Mouse (Mus musculus) lung, postnatal 25 days (tissue): Measurements from ENCODE around the gene Pamr1.

ENCODE experiments used
- DNase-seq: peaks from one replicate; pipeline ENCODE4 v3.0.0; 2022; ENCODE audit warnings: low spot score

Pamr1 gene

DNA sequence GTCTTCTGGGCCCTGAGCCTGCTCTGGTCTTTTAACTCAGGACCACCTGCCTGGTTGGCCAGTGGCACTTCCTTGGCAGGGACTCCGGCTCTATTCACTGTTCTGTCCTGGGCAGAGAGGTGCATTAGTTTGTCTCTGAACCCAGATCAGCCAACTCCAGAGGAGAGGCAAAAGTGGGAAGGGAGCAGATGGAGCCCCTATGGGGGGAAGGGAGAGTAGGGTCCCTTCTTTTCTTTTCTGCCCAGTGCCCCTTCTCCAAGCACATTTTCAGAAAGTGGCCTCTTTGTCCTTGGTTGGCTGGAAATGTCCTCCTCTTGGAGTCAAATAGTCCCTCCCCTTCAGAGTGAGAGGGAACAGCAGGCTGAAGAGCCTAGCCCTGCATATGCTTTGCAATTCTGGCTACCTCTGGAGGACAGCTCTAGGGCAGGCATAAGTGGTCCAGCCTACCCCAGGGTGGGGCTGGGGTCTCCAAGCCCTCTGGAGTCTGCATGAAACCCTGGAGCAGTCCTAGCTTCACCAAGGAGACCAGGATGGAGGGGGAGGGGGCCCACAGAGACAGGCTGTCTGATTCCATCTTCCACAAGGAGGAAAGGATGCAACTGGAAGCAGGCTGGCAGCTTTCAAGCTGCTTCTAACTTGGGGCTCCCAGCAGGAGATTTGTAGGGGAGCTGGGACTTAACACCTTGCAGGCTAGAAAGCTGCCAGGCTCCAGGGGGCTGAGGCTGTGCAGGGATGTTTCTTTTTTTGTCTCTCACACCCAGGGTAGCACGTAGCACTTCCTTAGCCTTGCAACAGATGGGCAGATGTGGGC, 49.3 kb downstream of the Pamr1 start:
- no peak for DNase-seq

DNA sequence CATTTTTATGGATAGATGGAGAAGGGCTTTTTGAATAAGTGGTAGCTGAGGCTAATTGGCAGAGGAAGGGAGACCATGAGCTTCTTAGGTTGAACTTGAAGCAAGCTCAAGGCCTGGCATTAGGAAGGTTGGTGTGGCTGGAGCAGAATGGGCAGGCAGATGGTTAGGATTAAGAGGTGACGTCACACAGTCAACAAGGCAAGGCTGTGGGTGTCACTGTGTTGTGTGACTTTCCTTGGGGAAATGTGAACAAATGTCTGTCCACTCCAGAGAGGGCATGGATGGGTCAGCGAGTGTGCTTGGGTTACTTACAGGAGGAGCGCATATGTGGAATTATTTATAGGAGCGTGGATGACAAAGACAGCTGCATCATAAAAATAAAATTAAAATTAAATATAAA, 50.7 kb downstream of the Pamr1 start:
- DNase-seq: no peak

- no peak for DNase-seq
Measured at GRCm38 (mm10) chr2:102610485-102610884, 60.7 kb downstream of the Pamr1 start.

DNA sequence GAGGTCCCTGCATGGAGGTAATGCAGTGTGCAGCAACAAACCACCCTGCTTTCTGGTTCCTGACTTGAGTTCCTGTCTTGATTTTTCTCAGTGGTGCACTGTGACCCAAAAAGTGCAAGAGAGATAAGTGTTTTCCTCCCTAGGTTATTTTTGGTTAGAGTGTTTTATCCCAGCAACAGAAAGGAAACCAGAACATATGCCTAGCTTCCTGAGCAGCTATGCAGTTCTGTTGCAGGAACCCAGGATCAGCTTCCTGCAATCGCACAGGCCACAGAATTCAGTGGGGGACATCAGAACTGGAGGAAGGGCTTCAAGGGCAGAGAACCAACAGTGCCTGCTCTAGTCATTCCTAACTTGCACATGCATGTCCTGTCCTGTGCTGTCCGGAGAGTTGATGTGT, 66.8 kb downstream of the Pamr1 start:
- DNase-seq: no peak

DNA sequence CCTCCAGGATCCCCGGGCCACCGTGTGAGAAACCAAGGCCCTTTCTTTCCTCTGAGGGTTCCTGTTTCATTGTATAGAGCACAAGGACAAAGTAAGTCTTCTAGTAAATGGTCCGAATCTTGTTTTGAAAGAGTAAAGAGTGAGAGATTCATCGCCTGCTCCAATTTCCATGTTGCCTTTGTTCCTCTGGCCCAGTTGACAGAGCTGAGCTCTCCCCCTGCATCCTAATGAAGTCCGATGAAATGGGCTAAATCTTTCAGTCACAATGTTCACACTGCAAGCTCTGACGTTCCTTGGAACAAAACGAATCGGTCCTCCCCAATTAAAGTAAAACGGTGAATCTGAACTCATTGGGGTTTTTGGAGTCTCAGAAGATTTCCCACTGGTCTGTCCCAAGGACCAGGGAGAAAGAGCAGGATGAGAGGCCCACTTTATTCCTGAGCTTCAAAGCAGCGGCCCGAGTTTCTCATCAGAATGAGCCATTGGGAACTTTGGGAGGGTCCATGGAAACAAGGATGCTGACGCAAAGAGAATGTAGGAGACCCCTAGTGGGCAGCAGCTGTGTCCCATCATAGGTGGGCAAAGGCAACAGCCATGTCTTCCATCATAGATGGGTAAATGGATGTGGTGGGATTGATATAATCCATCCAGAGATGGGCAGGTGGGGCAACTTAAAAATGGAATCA, 71.1 kb downstream of the Pamr1 start:
- no peak for DNase-seq

GRCm38 (mm10) chr2:102622176-102622575, 72.4 kb downstream of the Pamr1 start:
- DNase-seq: no peak

- DNase-seq: no peak
Measured at GRCm38 (mm10) chr2:102622943-102623342, 73.1 kb downstream of the Pamr1 start.

DNA sequence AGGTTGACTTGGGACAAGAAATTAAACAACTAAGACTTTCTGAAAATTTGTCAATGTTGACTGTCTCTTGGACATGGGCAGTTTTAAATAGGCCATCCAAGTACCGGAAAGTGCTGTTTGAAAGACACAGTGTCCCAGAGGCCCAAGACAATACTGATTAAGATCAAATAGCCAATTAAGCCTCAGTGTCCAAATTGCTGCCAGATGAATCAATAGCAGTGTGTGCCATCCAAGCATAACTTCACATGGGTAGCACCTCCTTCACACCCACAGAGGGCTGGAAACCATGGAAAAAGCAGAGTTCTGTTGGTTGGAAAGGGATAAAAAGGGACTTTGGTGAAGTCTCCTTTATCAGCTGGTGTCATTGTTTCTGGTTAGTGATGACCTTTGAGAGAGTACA, 74.7 kb downstream of the Pamr1 start:
- no peak for DNase-seq

- no peak for DNase-seq
Measured at GRCm38 (mm10) chr2:102632361-102632760, 82.5 kb downstream of the Pamr1 start.

- no peak for DNase-seq
Measured at GRCm38 (mm10) chr2:102634010-102634409, 84.2 kb downstream of the Pamr1 start.

DNA sequence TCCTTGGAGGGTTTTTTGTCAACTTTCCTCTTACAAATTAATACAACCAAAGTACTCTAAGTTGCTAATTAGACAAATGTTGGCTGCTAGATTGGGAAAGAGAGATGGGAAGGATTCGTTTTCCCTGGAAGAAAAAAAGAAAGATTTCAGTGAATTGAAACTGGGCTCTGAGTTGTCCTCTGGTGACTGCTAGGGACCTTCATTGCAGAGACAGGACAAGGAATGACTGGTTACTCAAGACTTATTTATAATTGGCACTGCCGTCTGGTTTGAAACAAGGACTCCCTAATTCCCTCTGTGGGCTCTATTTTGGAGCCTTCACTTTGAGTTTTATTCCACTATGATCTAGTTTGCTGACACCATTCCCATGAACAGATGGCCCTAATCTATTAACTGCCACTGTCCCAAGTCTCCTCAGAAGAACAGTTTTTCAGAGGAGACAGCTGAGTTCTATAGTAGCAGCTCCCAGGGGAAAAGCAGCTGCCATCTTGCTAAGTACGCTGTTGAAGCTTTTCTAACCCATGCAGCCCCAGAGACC, 85.8 kb downstream of the Pamr1 start:
- DNase-seq: no peak

DNA sequence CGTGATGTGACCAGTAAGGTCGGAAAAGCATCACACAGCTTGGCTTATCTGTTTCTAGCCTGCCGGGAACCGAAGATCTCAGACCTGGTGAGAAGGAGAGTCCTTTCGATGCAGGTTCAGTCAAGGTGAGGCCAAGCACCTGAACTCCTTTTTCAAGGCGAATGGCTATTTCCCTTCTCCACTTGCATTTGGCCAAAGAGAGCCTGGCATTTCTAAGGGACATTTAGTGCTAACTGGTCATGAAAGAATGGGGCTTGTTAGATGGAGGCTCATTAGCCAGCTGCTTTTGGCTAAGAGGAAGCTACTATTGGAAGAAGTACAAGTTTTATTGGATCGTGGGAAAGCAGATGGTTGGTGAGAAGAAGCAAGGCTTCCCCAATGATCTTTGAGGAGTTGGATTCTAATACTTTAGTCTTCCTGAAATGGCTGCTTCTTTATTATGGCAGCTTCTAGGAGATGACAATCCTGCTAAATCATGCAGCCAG, 86.3 kb downstream of the Pamr1 start:
- no peak for DNase-seq

GRCm38 (mm10) chr2:102638140-102638539, 88.3 kb downstream of the Pamr1 start:
- no peak for DNase-seq

DNA sequence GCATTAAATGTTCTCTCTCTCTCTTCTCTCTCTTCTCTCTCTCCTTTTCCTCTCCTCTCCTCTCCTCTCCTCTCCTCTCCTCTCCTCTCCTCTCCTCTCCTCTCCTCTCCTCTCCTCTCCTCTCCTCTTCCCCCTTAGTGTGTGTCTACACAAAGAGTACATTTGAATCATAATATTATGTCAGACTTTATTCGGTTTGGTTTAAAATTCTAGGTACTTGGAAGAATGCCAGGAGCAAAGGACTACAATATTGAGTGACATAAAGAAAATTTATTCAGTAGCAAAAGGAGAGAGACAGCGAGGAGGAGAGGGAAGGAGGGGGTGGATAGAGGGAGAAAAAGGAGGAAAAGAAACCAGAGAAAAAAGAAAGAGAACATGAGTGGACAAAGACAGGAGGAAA, 88.9 kb downstream of the Pamr1 start:
- no peak for DNase-seq

GRCm38 (mm10) chr2:102648845-102649500, 99.2 kb downstream of the Pamr1 start:
- no peak for DNase-seq

DNA sequence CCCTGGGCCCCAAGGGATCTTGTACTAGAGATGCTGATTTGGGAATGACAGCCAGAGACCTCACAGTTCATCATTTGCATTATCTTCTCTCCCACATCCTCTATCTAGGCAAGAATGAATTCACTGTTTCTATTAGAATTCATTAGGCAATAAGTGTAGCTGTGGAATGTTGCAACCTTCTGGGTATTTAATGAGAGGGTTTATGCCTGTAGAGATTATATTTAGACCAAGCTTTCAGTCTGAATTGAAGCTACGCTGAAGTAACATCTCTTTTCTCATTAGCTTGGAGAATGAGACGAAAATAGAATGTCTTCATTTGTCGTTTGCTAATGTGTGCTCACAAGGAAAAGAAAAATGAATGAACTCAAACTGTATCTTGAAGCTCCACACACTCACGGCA, 100.5 kb downstream of the Pamr1 start:
- DNase-seq: no peak

DNA sequence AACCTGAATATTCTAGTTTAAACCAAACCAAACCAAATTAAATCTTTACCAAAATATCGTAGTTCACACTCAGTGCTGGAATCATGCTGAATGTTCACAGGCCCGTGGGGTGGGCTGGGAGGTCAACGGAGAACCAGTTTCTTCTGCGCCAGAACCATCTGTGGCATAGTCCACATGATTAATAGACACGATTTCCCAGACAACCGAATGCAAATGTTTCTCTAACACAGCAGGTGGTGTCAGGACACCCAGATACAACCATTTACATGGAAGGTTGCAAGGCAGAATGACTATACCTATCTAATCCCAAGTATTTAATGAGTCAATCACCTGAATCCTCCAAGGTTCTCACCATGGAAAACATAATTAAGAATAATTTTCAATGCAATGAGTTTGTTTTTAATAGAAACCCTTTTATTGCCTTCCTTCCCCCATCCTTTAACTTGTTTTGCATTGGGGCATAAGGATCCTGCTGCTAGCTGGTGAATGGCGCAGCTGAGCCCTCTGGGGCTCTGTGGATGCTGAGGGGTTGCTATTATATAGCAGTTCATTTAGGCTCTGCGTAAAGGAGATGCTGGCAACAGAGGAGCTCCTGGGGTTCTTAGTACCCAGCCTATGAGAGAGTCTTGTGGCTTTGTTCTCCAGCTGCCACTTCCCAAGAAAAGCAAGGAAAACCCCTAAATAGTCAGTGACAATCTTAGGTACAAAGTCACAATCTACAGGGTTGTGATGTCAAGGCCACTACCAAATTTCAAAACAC, 106.3 kb downstream of the Pamr1 start:
- no peak for DNase-seq

GRCm38 (mm10) chr2:102657726-102658125, 107.9 kb downstream of the Pamr1 start:
- no peak for DNase-seq

DNA sequence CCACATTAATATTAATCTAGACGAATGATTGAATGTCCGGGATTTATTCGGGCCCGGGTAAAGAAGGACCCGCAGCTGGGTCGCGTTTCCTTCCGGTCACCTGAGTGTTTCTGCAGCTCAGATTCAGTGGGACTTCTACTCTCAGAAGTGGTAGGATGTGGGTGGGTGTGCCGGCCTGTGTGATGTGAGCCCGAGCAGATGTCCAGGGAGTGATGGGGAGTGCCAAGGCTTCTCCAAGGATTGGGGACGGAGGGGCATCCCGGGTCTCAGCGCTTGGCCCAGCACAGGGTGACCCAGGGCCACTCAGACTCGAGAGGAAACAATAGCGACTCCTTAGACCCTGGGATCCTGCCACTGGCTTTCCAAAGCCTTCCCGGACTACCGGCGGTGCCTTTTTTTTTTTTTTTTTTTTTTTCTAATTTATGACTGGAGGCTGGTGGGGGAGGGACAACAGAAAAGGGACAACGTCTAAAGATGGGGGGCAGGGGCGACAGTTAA, 108.4 kb downstream of the Pamr1 start, which contains the start of gene Slc1a2:
Gene Slc1a2 (plus strand): TSS at position 497 of the 498 bp plus-strand sequence.
- no peak for DNase-seq

- DNase-seq: no peak
Measured at GRCm38 (mm10) chr2:102658661-102659520, 109.1 kb downstream of the Pamr1 start.

- DNase-seq: no peak
Measured at GRCm38 (mm10) chr2:102659521-102659830, 109.7 kb downstream of the Pamr1 start.
